Mouse (Mus musculus) heart, postnatal 10 days (tissue): ENCODE measurements around the gene Lrrc47. TPM values are rescaled to one million over a fixed set of nuclear protein-coding genes. Genes with fewer than 3 reads are reported as not detected.

Experiments
- total RNA-seq, 2 experiments: library from RNA; stranded (reverse); gene quantifications; 2 replicates each; pipeline ENCODE4 v1.2.3; 2021

Lrrc47 gene
- total RNA-seq, 2 experiments from 2014 or later, result 38.6 to 42.2 TPM

Other genes starting within 250 kb of the Lrrc47 start
- gene A430005L14Rik, start 54.5 kb upstream of the Lrrc47 start, total RNA-seq, result 10 to 100 TPM; 12.3 to 16.4 TPM
- 1 to 10 TPM; 4.7 to 4.8 TPM for gene Dffb, start 36.6 kb upstream of the Lrrc47 start, total RNA-seq
- gene Cep104, start 36.5 kb upstream of the Lrrc47 start, total RNA-seq, result 10 to 100 TPM; 23.6 to 24.4 TPM
- gene Smim1, start 14.5 kb downstream of the Lrrc47 start, total RNA-seq, result 10 to 100 TPM in 1 of 2 experiments, 1 to 10 TPM in 1; 8.6 to 10.3 TPM
- not detected for gene Ccdc27, start 30.9 kb downstream of the Lrrc47 start, total RNA-seq
- gene Trp73, start 128.5 kb downstream of the Lrrc47 start, total RNA-seq, result under 1 TPM in 1 of 2 experiments, not detected in 1; 0.05 TPM
- gene Wrap73, start 130.6 kb downstream of the Lrrc47 start, total RNA-seq, result 10 to 100 TPM; 10.2 to 13.2 TPM
- gene Tprgl, start 148.9 kb downstream of the Lrrc47 start, total RNA-seq, result 100 to 1,000 TPM; 129 to 134 TPM
- 10 to 100 TPM; 33.8 to 41.5 TPM for gene Megf6, start 159.0 kb downstream of the Lrrc47 start, total RNA-seq